Mouse (Mus musculus) liver, embryonic 11.5 days (tissue): ENCODE measurements around the gene Tmem45a. TPM values are rescaled to one million over a fixed set of nuclear protein-coding genes. Genes with fewer than 3 reads are reported as not detected.

ENCODE experiments used
- ATAC-seq: fragments of 200-750 bp; cut with Nextera tagmentation; replicated peaks from 2 replicates; pipeline ENCODE4 v1.8.0; 2017; ENCODE audit warnings: moderate number of reproducible peaks, mild to moderate bottlenecking, moderate TSS enrichment, moderate library complexity; ENCODE audit not compliant: low FRiP score
- DNase-seq: peaks from one replicate; pipeline ENCODE4 v3.0.0-alpha.2; 2017; ENCODE audit warnings: low spot score
- H3K27ac ChIP-seq: fragments of 300-500 bp; sonication (generic); 2 replicates; pipeline ENCODE4 v1.5.1; 2014; ENCODE audit warnings: mild to moderate bottlenecking, low read depth, low read length, control low read depth
- H3K27me3 ChIP-seq: fragments of 300-500 bp; sonication (generic); replicated peaks from 2 replicates; pipeline ENCODE4 v1.6.1; 2014; ENCODE audit warnings: low read length, mixed read lengths; ENCODE audit not compliant: control insufficient read depth, insufficient read depth
- H3K36me3 ChIP-seq: fragments of 300-500 bp; sonication (generic); 2 replicates; pipeline ENCODE4 v1.6.1; 2014; ENCODE audit warnings: mild to moderate bottlenecking, low read length, moderate library complexity, mixed read lengths; ENCODE audit not compliant: control insufficient read depth, insufficient read depth
- H3K4me1 ChIP-seq: fragments of 300-500 bp; sonication (generic); replicated peaks from 2 replicates; pipeline ENCODE4 v1.6.1; 2014; ENCODE audit warnings: low read length, mixed read lengths; ENCODE audit not compliant: control insufficient read depth, insufficient read depth
- H3K4me2 ChIP-seq: fragments of 300-500 bp; sonication (generic); 2 replicates; pipeline ENCODE4 v1.6.1; 2014; ENCODE audit warnings: mild to moderate bottlenecking, control low read depth, moderate library complexity
- H3K4me3 ChIP-seq: fragments of 300-500 bp; sonication (generic); 2 replicates; pipeline ENCODE4 v1.5.1; 2014; ENCODE audit warnings: low read depth, low read length, control low read depth
- H3K9ac ChIP-seq: fragments of 300-500 bp; sonication (generic); 2 replicates; pipeline ENCODE4 v1.6.1; 2014; ENCODE audit warnings: low read depth, low read length, control low read depth
- H3K9me3 ChIP-seq: fragments of 300-500 bp; sonication (generic); 2 replicates; pipeline ENCODE4 v1.6.1; 2016; ENCODE audit warnings: low read length, inconsistent platforms, mixed read lengths; ENCODE audit not compliant: control insufficient read depth
- WGBS: fragments of 180-500 bp; shearing (Covaris S2); extraction: QIAGEN DNeasy Blood & Tissue Kit; methylation state at CpG from one replicate; pipeline ENCODE4 v1.1.7; 2014; 5-methylcytosine and 5-hydroxymethylcytosine counted together
- polyA plus RNA-seq: library from polyadenylated mRNA; unstranded; fragments of >200 nt; fragmentation: Nextera tagmentation; extraction: Ambion mirVana; gene quantifications from 2 replicates; pipeline ENCODE4 v1.2.1, GENCODE M21; 2014

The Tmem45a gene
- polyA plus RNA-seq, 1 experiment from 2014 or later, result 6.5 TPM

- no peak overlapping the region for H3K9ac ChIP-seq
- no peaks in the 10 kb centered on the region for H3K9me3 ChIP-seq
- no peak overlapping the region for H3K4me2 ChIP-seq
- no peak overlapping the region for H3K4me3 ChIP-seq
- no peak for DNase-seq
- ATAC-seq, result peak; percentile 54; the same call in 1 of the 2 replicates
- no peaks in the 10 kb centered on the region for H3K36me3 ChIP-seq
- H3K27me3 ChIP-seq, result no peaks in the 10 kb centered on the region
- WGBS, result 40% methylated on average over 10 of the region's 10 CpGs
- no peaks in the 10 kb centered on the region for H3K4me1 ChIP-seq
- no peak overlapping the region for H3K27ac ChIP-seq
Measured at GRCm38 (mm10) chr16:56771163-56772105, 114.5 kb downstream of the Tmem45a start.

Other genes with a start within 250 kb of the Tmem45a start
- gene Tfg, start 168.7 kb downstream of the Tmem45a start, polyA plus RNA-seq, result 143 and 157 TPM in 2 replicates
- not detected in 2 replicates for gene Adgrg7, start 90.3 kb downstream of the Tmem45a start, polyA plus RNA-seq
- gene Lnp1, start 41.9 kb upstream of the Tmem45a start, polyA plus RNA-seq, result not detected in 2 replicates
- not detected in 2 replicates for gene Tmem45a2, start 185.2 kb upstream of the Tmem45a start, polyA plus RNA-seq
- gene Tomm70a, start 235.5 kb upstream of the Tmem45a start, polyA plus RNA-seq, result 66.9 and 76.4 TPM in 2 replicates